Mouse (Mus musculus) C2C12 (cell line): Measurements from ENCODE around the gene Zwint.
A peak's percentile ranks its signal among the peaks of the same experiment; 100 is the strongest.

ENCODE experiments used
- CEBPB ChIP-seq: IDR thresholded peaks from one replicate; pipeline ENCODE4 v1.6.1; 2011; ENCODE audit warnings: low read depth, mild to moderate bottlenecking, control low read depth, moderate library complexity
- CTCF ChIP-seq: IDR thresholded peaks from one replicate; pipeline ENCODE4 v1.5.1; 2011; ENCODE audit not compliant: control insufficient read depth, insufficient read depth, insufficient read length
- FOSL1 ChIP-seq: IDR thresholded peaks from one replicate; pipeline ENCODE4 v1.8.0; 2011; ENCODE audit warnings: mild to moderate bottlenecking, low read length; ENCODE audit not compliant: poor library complexity, insufficient read depth, severe bottlenecking
- MAX ChIP-seq: IDR thresholded peaks from one replicate; pipeline ENCODE4 v1.6.1; 2011; ENCODE audit warnings: mild to moderate bottlenecking, control low read depth
- MYOG ChIP-seq: IDR thresholded peaks from one replicate; pipeline ENCODE4 v1.6.1; 2011; ENCODE audit not compliant: control insufficient read depth, insufficient read length; ENCODE audit errors: extremely low read depth
- USF1 ChIP-seq: IDR thresholded peaks from one replicate; pipeline ENCODE4 v1.6.1; 2011; ENCODE audit warnings: low read depth, mild to moderate bottlenecking, control low read depth, moderate library complexity

- TF ChIP-seq CTCF (no peak), CEBPB (peak; percentile 52), MAX (peak; percentile 33), USF1 (no peak), MYOG (no peak), FOSL1 (peak; percentile 21)
These were observed 418 bp downstream of the Zwint start for GRCm38 (mm10) chr10:72655017-72655509.
